Mouse (Mus musculus): ENCODE measurements around the gene Ppp2ca.
"Not testable (repeated sequence)": the region's sequence is repeated elsewhere in the genome, so short reads cannot be mapped to it uniquely, and the experiment has no call there.

Ppp2ca gene

GRCm38 (mm10) chr11:52129621-52130450 lies 31.4 kb downstream of the Ppp2ca start:
- in situ Hi-C loops (cut with MboI; ENCODE audit: low sequenced_read_pairs) = no loop called here

- in situ Hi-C loops (cut with MboI; ENCODE audit: low sequenced_read_pairs) = no loop called here
Observed at GRCm38 (mm10) chr11:52130451-52131068, 32.1 kb downstream of the Ppp2ca start.

- in situ Hi-C loops (cut with MboI; ENCODE audit: low sequenced_read_pairs) = not testable (repeated sequence)
Observed at GRCm38 (mm10) chr11:52143675-52144074, 45.2 kb downstream of the Ppp2ca start.

- in situ Hi-C loops (cut with MboI; ENCODE audit: low sequenced_read_pairs) = not testable (repeated sequence)
Observed at GRCm38 (mm10) chr11:52145428-52145827, 46.9 kb downstream of the Ppp2ca start, which contains the start of gene Olfr1373. Olfr1373 (minus strand) TSS chr11:52145528.

GRCm38 (mm10) chr11:52163926-52164325 lies 65.4 kb downstream of the Ppp2ca start:
- in situ Hi-C loops (cut with MboI; ENCODE audit: low sequenced_read_pairs) = no loop called here

- in situ Hi-C loops (cut with MboI; ENCODE audit: low sequenced_read_pairs) = no loop called here
Observed at GRCm38 (mm10) chr11:52167126-52167525, 68.6 kb downstream of the Ppp2ca start.

GRCm38 (mm10) chr11:52167901-52168302 lies 69.4 kb downstream of the Ppp2ca start:
- in situ Hi-C loops (cut with MboI; ENCODE audit: low sequenced_read_pairs) = not testable (repeated sequence)

- in situ Hi-C loops (cut with MboI; ENCODE audit: low sequenced_read_pairs) = no loop called here
Observed at GRCm38 (mm10) chr11:52168461-52168860, 70.0 kb downstream of the Ppp2ca start.
